Mouse (Mus musculus): ENCODE measurements around the gene Hdac5. TPM values are rescaled to one million over a fixed set of nuclear protein-coding genes. Genes with fewer than 3 reads are reported as not detected.

Gene Hdac5
- total and polyA plus RNA-seq, 2 experiments from 2014 or later: 61.9 to 350 TPM

DNA sequence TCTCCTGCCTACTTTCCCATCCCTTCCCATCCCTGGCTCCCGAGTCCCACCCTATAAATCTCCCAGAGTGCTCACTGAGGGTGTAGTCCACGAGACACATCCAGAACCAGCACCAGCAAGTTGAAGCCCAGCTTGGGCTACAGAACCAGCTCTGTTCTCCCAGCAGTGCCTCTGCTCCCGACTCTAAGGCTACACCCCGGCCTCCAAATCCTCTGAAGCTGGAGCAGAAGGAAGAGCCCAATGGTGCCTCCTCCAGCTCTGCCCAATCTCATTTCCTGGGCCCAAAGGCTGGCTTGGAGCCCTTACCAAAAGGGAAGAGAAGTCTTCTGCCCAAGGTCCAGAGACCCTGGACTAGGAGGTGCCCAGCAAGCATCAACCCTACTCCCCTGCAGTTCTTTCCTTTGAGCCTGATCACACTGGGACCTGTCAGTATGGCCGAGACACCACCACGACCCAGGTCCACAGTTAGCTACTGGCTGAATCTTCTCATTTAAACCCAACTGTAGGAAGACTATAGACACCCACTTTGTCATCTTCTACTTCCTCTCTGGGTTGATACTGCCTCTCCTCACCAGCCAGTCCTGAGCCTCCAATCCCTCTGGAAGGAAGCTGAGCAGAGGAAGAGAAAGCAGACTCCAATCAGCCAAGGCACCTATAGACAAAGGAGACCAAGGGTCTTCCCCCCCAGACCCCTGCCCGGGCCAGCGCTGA is 8.6 kb downstream of the Hdac5 start:
- TF ChIP-seq CTCF (IDR thresholded peaks at IDR 0.05; ENCODE audit: low read depth): no peak
- peaks cover 46% of the 10 kb centered on the region for H3K4me1 ChIP-seq (ENCODE audit: insufficient read depth, low read length)
- no peak for DNase-seq (ENCODE audit: low spot score)

DNA sequence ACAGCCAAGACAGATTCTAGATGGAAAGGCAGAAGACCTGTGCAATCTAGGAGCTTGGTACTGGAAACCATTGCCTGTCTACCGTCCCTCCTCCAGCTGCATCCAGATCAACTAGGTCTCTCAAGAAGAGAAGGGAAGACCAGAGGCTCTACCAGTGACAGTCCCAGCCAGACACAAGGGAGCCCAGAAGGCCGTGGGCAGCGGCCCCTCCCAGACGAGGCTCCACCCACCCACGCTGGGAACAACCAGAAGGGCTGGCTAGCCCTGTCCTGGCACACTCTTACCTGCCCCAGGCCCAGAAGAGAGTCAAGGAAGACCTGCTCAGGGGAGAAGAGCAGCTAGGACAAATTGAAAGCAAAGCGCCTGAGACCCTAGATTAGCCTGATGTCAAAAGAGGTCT is 9.5 kb downstream of the Hdac5 start:
- H3K36me3 ChIP-seq (ENCODE audit: insufficient read depth, low read length): 0 out of 2 replicates have a peak, but pooled peaks cover 4% of the 10 kb centered on the region
- ATAC-seq (no peak), DNase-seq (ENCODE audit: low spot score) (no peak)
- H3K27ac ChIP-seq: no peak overlapping the region
- H3K9ac ChIP-seq (replicated peaks; ENCODE audit: low read length): no peak overlapping the region
- no peak overlapping the region for H3K4me2 ChIP-seq (ENCODE audit: low read depth, low read length)
- TF ChIP-seq CTCF (IDR thresholded peaks at IDR 0.05; ENCODE audit: low read depth): no peak
- peaks cover 47% of the 10 kb centered on the region for H3K4me1 ChIP-seq (ENCODE audit: insufficient read depth, low read length)
- WGBS: 66% methylated on average over 6 of the region's 6 CpGs
- H3K27me3 ChIP-seq (ENCODE audit: insufficient read depth, low read length): no peaks in the 10 kb centered on the region
- H3K9me3 ChIP-seq (ENCODE audit: low read length): no peaks in the 10 kb centered on the region
- H3K4me3 ChIP-seq (ENCODE audit: low read length): no peak overlapping the region

More for the DNA sequence above, 8.6 kb downstream of the Hdac5 start:
- H3K27me3 ChIP-seq (ENCODE audit: insufficient read depth, low read length): no peaks in the 10 kb centered on the region
- no peaks in the 10 kb centered on the region for H3K9me3 ChIP-seq (ENCODE audit: low read length)
- no peak overlapping the region for H3K27ac ChIP-seq
- 0 out of 2 replicates have a peak, but pooled peaks cover 4% of the 10 kb centered on the region for H3K36me3 ChIP-seq (ENCODE audit: insufficient read depth, low read length)
- no peak overlapping the region for H3K9ac ChIP-seq (replicated peaks; ENCODE audit: low read length)
- no peak overlapping the region for H3K4me3 ChIP-seq (ENCODE audit: low read length)
- 82% methylated on average over 8 of the region's 8 CpGs for WGBS
- H3K4me2 ChIP-seq (ENCODE audit: low read depth, low read length): no peak overlapping the region
- ATAC-seq: no peak

DNA sequence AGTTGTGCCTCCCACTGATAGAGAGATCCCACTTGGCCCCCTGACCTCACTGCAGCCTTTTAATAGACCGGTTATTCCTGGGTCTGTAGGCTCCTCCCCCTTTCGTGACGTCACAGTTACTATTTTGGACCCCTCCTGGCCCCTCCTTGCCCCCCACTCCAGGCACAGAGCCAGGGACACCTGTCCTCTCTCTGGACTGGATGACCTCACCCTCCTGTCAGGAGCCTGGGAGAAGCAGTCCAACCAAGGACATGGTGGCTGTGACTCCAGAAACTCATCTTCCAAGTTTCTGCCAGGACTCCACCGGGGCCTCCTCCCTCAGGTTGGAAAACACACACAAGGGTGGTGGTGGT is 10.0 kb downstream of the Hdac5 start:
- H3K27me3 ChIP-seq (ENCODE audit: insufficient read depth, low read length): no peaks in the 10 kb centered on the region
- 0 out of 2 replicates have a peak, but pooled peaks cover 4% of the 10 kb centered on the region for H3K36me3 ChIP-seq (ENCODE audit: insufficient read depth, low read length)
- no peaks in the 10 kb centered on the region for H3K9me3 ChIP-seq (ENCODE audit: low read length)
- H3K9ac ChIP-seq (replicated peaks; ENCODE audit: low read length): no peak overlapping the region
- H3K4me2 ChIP-seq (ENCODE audit: low read depth, low read length): no peak overlapping the region
- 73% methylated on average over 4 of the region's 4 CpGs for WGBS
- no peak overlapping the region for H3K4me3 ChIP-seq (ENCODE audit: low read length)
- TF ChIP-seq CTCF (IDR thresholded peaks at IDR 0.05; ENCODE audit: low read depth): no peak
- ATAC-seq: no peak
- H3K4me1 ChIP-seq (ENCODE audit: insufficient read depth, low read length): peaks cover 49% of the 10 kb centered on the region
- DNase-seq (ENCODE audit: low spot score): no peak
- no peak overlapping the region for H3K27ac ChIP-seq

DNA sequence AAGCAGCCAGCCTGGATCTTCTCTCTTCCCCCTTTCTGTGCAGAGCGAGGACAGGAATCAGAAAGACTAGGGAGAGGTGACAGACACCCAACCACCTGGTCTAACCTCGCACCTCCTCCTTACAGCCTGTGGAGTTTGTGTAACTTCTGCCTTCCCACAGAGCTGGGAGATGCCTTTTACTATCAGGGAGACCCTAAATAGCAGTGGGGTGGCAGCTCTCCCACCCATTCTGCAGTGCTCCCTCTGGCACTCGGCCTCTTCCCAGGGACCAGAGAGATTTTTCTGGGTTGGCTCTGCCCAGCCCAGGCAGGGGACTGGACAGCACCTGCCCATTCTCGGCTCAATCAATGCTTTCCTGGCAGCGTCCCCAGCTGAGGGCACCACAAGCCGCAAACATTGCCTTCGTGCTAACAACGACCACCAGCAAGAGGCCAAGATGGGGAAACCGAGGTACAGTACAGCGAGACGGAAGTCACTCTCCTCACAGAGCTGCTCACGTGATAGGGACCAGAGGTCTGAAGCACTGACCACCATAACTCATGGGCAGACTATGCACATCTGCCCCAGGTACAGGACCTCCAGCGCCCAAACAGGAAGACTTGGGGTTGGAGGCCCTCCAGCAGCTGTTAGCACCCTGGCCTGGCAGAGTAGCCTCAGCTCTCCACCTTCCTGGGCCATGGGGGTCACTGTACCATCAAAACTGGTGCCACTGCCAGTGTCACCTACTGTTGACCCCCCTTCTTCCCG is 10.5 kb downstream of the Hdac5 start:
- no peaks in the 10 kb centered on the region for H3K27me3 ChIP-seq (ENCODE audit: insufficient read depth, low read length)
- H3K4me1 ChIP-seq (ENCODE audit: insufficient read depth, low read length): peaks cover 48% of the 10 kb centered on the region
- no peaks in the 10 kb centered on the region for H3K9me3 ChIP-seq (ENCODE audit: low read length)
- 0 out of 2 replicates have a peak overlapping the region, but pooled peaks have one; percentile 24 for H3K4me3 ChIP-seq (ENCODE audit: low read length)
- H3K36me3 ChIP-seq (ENCODE audit: insufficient read depth, low read length): 0 out of 2 replicates have a peak, but pooled peaks cover 4% of the 10 kb centered on the region
- peak overlapping the region; percentile 9; the same call in 1 of the 2 replicates for H3K9ac ChIP-seq (replicated peaks; ENCODE audit: low read length)
- H3K4me2 ChIP-seq (ENCODE audit: low read depth, low read length): peak overlapping the region; percentile 53
- WGBS: 59% methylated on average over 13 of the region's 14 CpGs
- ATAC-seq (no peak), DNase-seq (ENCODE audit: low spot score) (no peak)
- peak overlapping the region; percentile 52; the same call in 1 of the 2 replicates for H3K27ac ChIP-seq
- TF ChIP-seq CTCF (IDR thresholded peaks at IDR 0.05; ENCODE audit: low read depth): no peak

DNA sequence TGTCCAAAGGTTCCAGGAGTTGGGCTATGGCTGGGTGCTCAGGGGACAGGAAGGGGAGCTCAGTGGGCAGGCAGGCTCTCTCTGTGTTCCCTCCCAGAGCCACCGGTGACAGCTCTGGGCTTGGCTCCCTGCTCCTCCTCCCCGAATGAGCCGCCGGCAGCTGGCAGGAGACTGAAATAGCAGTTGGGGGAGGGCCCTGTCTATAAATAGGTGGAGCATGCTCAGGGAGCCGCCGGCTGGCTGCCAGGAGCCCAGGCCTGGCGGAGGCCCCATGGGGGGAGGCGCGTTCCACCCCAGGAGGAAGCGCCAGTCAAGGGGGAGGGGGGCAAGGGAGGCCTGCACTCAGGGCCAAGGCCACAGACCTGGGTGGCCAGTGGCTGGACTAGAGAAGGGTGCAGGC is 11.2 kb downstream of the Hdac5 start:
- DNase-seq (ENCODE audit: low spot score) (peak; percentile 92), ATAC-seq (peak; percentile 84)
- Histone ChIP-seq H3K9me3 (ENCODE audit: low read length) (no peaks in the 10 kb centered on the region), H3K4me1 (ENCODE audit: insufficient read depth, low read length) (peaks cover 51% of the 10 kb centered on the region), H3K4me2 (ENCODE audit: low read depth, low read length) (peak overlapping the region; percentile 53), H3K4me3 (ENCODE audit: low read length) (peak overlapping the region; percentile 24), H3K27me3 (ENCODE audit: insufficient read depth, low read length) (no peaks in the 10 kb centered on the region), H3K9ac (replicated peaks; ENCODE audit: low read length) (peak overlapping the region; percentile 31), H3K36me3 (ENCODE audit: insufficient read depth, low read length) (0 out of 2 replicates have a peak, but pooled peaks cover 4% of the 10 kb centered on the region), H3K27ac (peak overlapping the region; percentile 52; the same call in 1 of the 2 replicates)
- TF ChIP-seq CTCF (IDR thresholded peaks at IDR 0.05; ENCODE audit: low read depth): no peak
- WGBS: under 1% methylated on average over 10 of the region's 10 CpGs

DNA sequence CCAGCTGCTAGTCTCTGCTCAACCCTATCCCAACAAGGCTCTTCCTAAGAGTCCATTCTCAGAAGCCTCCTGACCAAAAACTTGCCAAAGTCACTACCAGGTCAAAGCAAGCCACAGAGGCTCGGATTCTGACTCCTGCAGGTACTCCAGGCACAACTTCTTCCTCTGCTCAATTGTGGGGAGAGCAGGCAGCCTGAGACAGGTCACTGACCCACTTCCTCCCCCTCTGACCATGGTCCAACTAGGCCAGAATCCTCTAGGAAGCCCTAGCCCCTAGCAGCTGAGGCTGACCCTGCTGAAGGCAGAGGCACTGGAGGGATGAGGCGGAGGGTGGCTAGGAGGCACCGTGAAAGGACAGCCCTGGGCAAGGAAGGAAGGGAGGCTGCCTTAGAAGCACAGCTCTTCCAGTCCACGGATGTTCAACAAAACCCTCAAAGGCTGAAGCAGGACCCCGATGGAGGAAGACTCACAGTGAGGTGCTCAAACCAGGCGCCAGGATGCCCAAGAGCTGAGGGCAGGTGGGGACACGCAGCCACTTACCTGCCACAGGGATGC is 12.0 kb downstream of the Hdac5 start:
- peak overlapping the region; percentile 52; the same call in 1 of the 2 replicates for H3K27ac ChIP-seq
- no peak for ATAC-seq
- peak overlapping the region; percentile 31; the same call in 1 of the 2 replicates for H3K9ac ChIP-seq (replicated peaks; ENCODE audit: low read length)

More for the DNA sequence above, 12.0 kb downstream of the Hdac5 start:
- Histone ChIP-seq H3K36me3 (ENCODE audit: insufficient read depth, low read length) (0 out of 2 replicates have a peak, but pooled peaks cover 4% of the 10 kb centered on the region), H3K27me3 (ENCODE audit: insufficient read depth, low read length) (no peaks in the 10 kb centered on the region), H3K4me2 (ENCODE audit: low read depth, low read length) (peak overlapping the region; percentile 53), H3K4me1 (ENCODE audit: insufficient read depth, low read length) (peaks cover 51% of the 10 kb centered on the region), H3K9me3 (ENCODE audit: low read length) (no peaks in the 10 kb centered on the region), H3K4me3 (ENCODE audit: low read length) (peak overlapping the region; percentile 24)
- 66% methylated on average over 7 of the region's 7 CpGs for WGBS
- no peak for TF ChIP-seq CTCF (IDR thresholded peaks at IDR 0.05; ENCODE audit: low read depth)
- no peak for DNase-seq (ENCODE audit: low spot score)
